Mouse (Mus musculus) left cerebral cortex, adult 18-20 months (tissue): ENCODE measurements around the gene Mrto4. TPM values are rescaled to one million over a fixed set of nuclear protein-coding genes. Genes with fewer than 3 reads are reported as not detected.

Experiments
- microRNA-seq, 2 experiments: library from miRNA; unstranded; fragments of <30 nt; microRNA quantifications; one replicate each; pipeline ENCODE4 v1.2.0; 2021
- total RNA-seq, 2 experiments: library from RNA; stranded (reverse); gene quantifications; 2 replicates each; pipeline ENCODE4 v1.2.3; 2021

The Mrto4 gene
- total RNA-seq, 2 experiments from 2014 or later: 44.3 to 47.5 TPM

Small RNA genes lying within 50 kb of the gene (microRNA-seq; reads per million reads assigned to microRNA genes)
- gene Gm24245 (0 reads per million in 2 experiments), gene Gm25732 (0 to 0.21 reads per million in 2 experiments)

Other genes with a start within 250 kb of the Mrto4 start
- gene Minos1, start 221.5 kb downstream of the Mrto4 start, total RNA-seq: 100 to 1,000 TPM; 198 to 207 TPM
- 100 to 1,000 TPM; 302 to 316 TPM for gene Capzb, start 159.7 kb downstream of the Mrto4 start, total RNA-seq
- 10 to 100 TPM; 15.0 to 15.8 TPM for gene Pqlc2, start 41.9 kb downstream of the Mrto4 start, total RNA-seq
- gene Akr7a5, start 41.8 kb downstream of the Mrto4 start, total RNA-seq: 10 to 100 TPM; 26.8 to 27.0 TPM
- gene Emc1, start within 50 bp of the Mrto4 start, total RNA-seq: 10 to 100 TPM; 83.1 to 87.3 TPM
- 100 to 1,000 TPM; 168 to 170 TPM for gene Ubr4, start within 50 bp of the Mrto4 start, total RNA-seq
- 10 to 100 TPM; 18.8 to 19.4 TPM for gene Iffo2, start 178.0 kb upstream of the Mrto4 start, total RNA-seq